Mouse (Mus musculus) lung, adult 2 months (tissue): ENCODE measurements around the gene B4galnt3.

Source experiments
- CTCF ChIP-seq: fragments of 200-500 bp; IDR thresholded peaks from 2 replicates; pipeline ENCODE4 v1.5.1; 2011; ENCODE audit warnings: mild to moderate bottlenecking, low read length, control low read depth; ENCODE audit not compliant: insufficient read depth
- POLR2A ChIP-seq: fragments of 200-500 bp; IDR thresholded peaks from 2 replicates; pipeline ENCODE4 v1.6.1; 2011; ENCODE audit warnings: low read depth, mild to moderate bottlenecking, control low read depth, low read length, borderline replicate concordance; ENCODE audit errors: extremely low read depth

GRCm38 (mm10) chr6:120255701-120256100 is 38.7 kb downstream of the B4galnt3 start:
- TF ChIP-seq POLR2A (no peak), CTCF (no peak)
